Comparison of ENCODE assay signal across 7 mouse cellular contexts in the genomic region with DNA sequence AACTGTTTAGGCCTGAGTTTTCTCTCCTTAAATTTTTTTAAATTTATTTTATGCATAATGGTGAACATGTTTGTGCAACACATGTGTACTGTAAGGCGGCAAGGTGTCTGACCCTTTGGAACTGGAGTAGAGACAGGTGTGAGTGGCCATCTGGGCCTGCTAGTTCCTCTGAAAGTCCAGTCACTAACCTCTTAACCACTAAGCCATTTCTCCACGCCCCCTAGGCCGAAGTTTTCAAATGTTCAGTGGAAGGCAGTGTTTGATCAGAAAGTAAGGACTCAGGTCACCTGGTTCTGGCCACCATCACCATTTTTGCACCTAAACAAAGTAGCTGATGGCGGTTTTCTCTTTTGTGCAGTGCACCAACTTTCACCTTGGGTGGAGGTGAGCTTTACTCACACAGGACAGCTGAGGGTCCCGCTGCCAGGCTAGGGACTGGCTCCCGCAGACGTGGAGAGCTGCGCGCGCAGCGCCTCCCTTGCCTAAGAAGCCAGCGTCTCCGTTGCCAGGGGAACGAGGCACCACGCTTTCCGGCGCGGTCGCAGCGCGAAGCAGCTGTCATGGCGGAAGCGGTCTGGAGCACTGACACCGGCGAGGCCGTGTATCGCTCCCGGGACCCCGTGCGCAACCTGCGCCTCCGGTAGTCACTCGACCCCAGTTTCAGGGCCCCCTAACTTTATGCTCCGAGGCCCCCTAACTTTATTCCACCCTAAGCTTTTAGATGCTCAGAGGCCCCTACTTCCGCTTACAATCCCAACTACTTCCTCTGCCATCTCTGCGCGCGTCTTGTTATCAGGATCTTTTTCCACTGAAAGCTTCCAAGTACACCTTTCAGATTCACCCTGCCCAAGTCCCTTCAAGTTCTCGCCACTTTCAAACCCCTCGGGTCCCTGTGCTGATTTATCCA. TPM values are rescaled to one million over a fixed set of nuclear protein-coding genes. Genes with fewer than 3 reads are reported as not detected.
DNase-seq lines count a peak whose midpoint lies in the region; ATAC-seq and TF ChIP-seq lines count a peak whose summit lies in the region.

A gene (plus strand): TSS at position 526 of the 907 bp plus-strand sequence.

- peaks cover 4% of the 10 kb centered on the region for H3K4me1 ChIP-seq in embryonic facial prominence, embryonic 13.5 days
- H3K4me1 ChIP-seq in heart, adult 2 months (ENCODE audit: control insufficient read depth, insufficient read depth, low read length), result peaks cover 3% of the 10 kb centered on the region
- H3K4me1 ChIP-seq in limb, embryonic 13.5 days, result peaks cover 6% of the 10 kb centered on the region
- H3K4me1 ChIP-seq in midbrain, embryonic 16.5 days (ENCODE audit: control insufficient read depth, insufficient read depth, low read length), result peaks cover 7% of the 10 kb centered on the region

- intact Hi-C loops in heart, adult 2 months (cut with DNase I), result no loop called here

- no peaks in the 10 kb centered on the region for H3K27me3 ChIP-seq in embryonic facial prominence, embryonic 13.5 days
- H3K27me3 ChIP-seq in heart, adult 2 months (ENCODE audit: control insufficient read depth, insufficient read depth, low read length), result no peaks in the 10 kb centered on the region
- H3K27me3 ChIP-seq in limb, embryonic 13.5 days, result no peaks in the 10 kb centered on the region
- H3K27me3 ChIP-seq in midbrain, embryonic 16.5 days (ENCODE audit: control insufficient read depth, insufficient read depth, low read depth, low read length), result no peaks in the 10 kb centered on the region

- DNase-seq in adrenal gland, postnatal 36 days, result peak; percentile 93 to 95
- DNase-seq in heart, adult 2 months, result peak; percentile 88 to 90
- peak; percentile 83 to 91 for DNase-seq in kidney, adult 8-10 months
- peak; percentile 72 to 91 for DNase-seq in spleen, postnatal 10 days (ENCODE audit: low spot score in 2 of 2)

- no peak for TF ChIP-seq CTCF in heart, adult 2 months (IDR thresholded peaks at IDR 0.05)

- TF ChIP-seq EP300 in heart, adult 2 months (IDR thresholded peaks at IDR 0.05; ENCODE audit: insufficient read depth, low read depth, low read length), result 0 out of 2 replicates have a peak, but pooled peaks have one; percentile 10

- peak within 1 kb of the TSS; percentile 80 for H3K4me2 ChIP-seq in embryonic facial prominence, embryonic 13.5 days
- H3K4me2 ChIP-seq in limb, embryonic 13.5 days (replicated peaks), result peak within 1 kb of the TSS; percentile 76
- peak within 1 kb of the TSS; percentile 86 for H3K4me2 ChIP-seq in midbrain, embryonic 16.5 days (ENCODE audit: low read length)

- H3K79me2 ChIP-seq in heart, adult 2 months (replicated peaks; ENCODE audit: control insufficient read depth, insufficient read depth, low read length), result no peaks in the 10 kb centered on the region

- H3K4me3 ChIP-seq in embryonic facial prominence, embryonic 13.5 days, result peak within 1 kb of the TSS; percentile 65
- H3K4me3 ChIP-seq in heart, adult 2 months, result peak within 1 kb of the TSS; percentile 72
- peak within 1 kb of the TSS; percentile 57 for H3K4me3 ChIP-seq in limb, embryonic 13.5 days
- H3K4me3 ChIP-seq in midbrain, embryonic 16.5 days (ENCODE audit: low read depth, low read length), result peak within 1 kb of the TSS; percentile 66

- peak; percentile 89 for ATAC-seq in embryonic facial prominence, embryonic 13.5 days (ENCODE audit: insufficient number of reproducible peaks, insufficient read depth, low FRiP score, low TSS enrichment, low read depth)
- peak; percentile 96 for ATAC-seq in limb, embryonic 13.5 days (ENCODE audit: low FRiP score, low read depth)
- peak; percentile 97 for ATAC-seq in midbrain, embryonic 16.5 days

- peaks cover 21% of the 10 kb centered on the region for H3K36me3 ChIP-seq in embryonic facial prominence, embryonic 13.5 days
- H3K36me3 ChIP-seq in heart, adult 2 months (ENCODE audit: control insufficient read depth, insufficient read depth, low read length), result no peaks in the 10 kb centered on the region
- H3K36me3 ChIP-seq in limb, embryonic 13.5 days, result peaks cover 19% of the 10 kb centered on the region
- H3K36me3 ChIP-seq in midbrain, embryonic 16.5 days (ENCODE audit: control insufficient read depth, insufficient read depth, low read length), result no peaks in the 10 kb centered on the region

- TF ChIP-seq POLR2A in heart, adult 2 months (IDR thresholded peaks at IDR 0.05; ENCODE audit: insufficient read depth, low read depth, low read length), result peak; percentile 63

- H3K9ac ChIP-seq in embryonic facial prominence, embryonic 13.5 days, result peak within 1 kb of the TSS; percentile 73
- peak within 1 kb of the TSS; percentile 50 for H3K9ac ChIP-seq in heart, adult 2 months (ENCODE audit: low read depth, low read length)
- H3K9ac ChIP-seq in limb, embryonic 13.5 days, result peak within 1 kb of the TSS; percentile 60
- peak within 1 kb of the TSS; percentile 62 for H3K9ac ChIP-seq in midbrain, embryonic 16.5 days (ENCODE audit: low read depth, low read length)

- H3K9me3 ChIP-seq in embryonic facial prominence, embryonic 13.5 days, result no peaks in the 10 kb centered on the region
- no peaks in the 10 kb centered on the region for H3K9me3 ChIP-seq in limb, embryonic 13.5 days
- no peaks in the 10 kb centered on the region for H3K9me3 ChIP-seq in midbrain, embryonic 16.5 days (replicated peaks; ENCODE audit: control insufficient read depth, low read length, poor library complexity, severe bottlenecking)

- WGBS in embryonic facial prominence, embryonic 13.5 days, result 5% methylated on average over 40 of the region's 40 CpGs
- 4% methylated on average over 40 of the region's 40 CpGs for WGBS in heart, adult 2 months
- WGBS in limb, embryonic 13.5 days, result 3% methylated on average over 40 of the region's 40 CpGs
- WGBS in midbrain, embryonic 16.5 days, result 4% methylated on average over 40 of the region's 40 CpGs

- peak within 1 kb of the TSS; percentile 44; the same call in 1 of the 2 replicates for H3K27ac ChIP-seq in embryonic facial prominence, embryonic 13.5 days
- peak within 1 kb of the TSS; percentile 56 for H3K27ac ChIP-seq in heart, adult 2 months
- H3K27ac ChIP-seq in limb, embryonic 13.5 days, result no peak within 1 kb of the TSS
- peak within 1 kb of the TSS; percentile 83 for H3K27ac ChIP-seq in midbrain, embryonic 16.5 days (ENCODE audit: low read length)

RNA-seq across cellular contexts. Expression of the gene that starts here (rescaled TPM):
- 10 to 100 TPM in 1 of 2 experiments, 1 to 10 TPM in 1; 9.3 to 10.2 TPM for total RNA-seq in adrenal gland, postnatal 36 days (2021)
- 17.0 and 17.9 TPM in 2 replicates for polyA plus RNA-seq in embryonic facial prominence, embryonic 13.5 days (2015; fragmentation: Nextera tagmentation; extraction: Ambion mirVana)
- total RNA-seq in heart, adult 2 months (2021), result 1 to 10 TPM; 2.2 to 2.9 TPM
- 4.6 and 5.4 TPM in 2 replicates for polyA plus RNA-seq in heart, adult 2 months (2012; rRNA removed)
- 19.2 and 21.3 TPM in 2 replicates for polyA plus RNA-seq in limb, embryonic 13.5 days (2015; fragmentation: Nextera tagmentation; extraction: Ambion mirVana)
- 11.0 and 13.2 TPM in 2 replicates for polyA plus RNA-seq in midbrain, embryonic 16.5 days (2015; fragmentation: Nextera tagmentation; extraction: Ambion mirVana)
